Mouse (Mus musculus): Measurements from ENCODE around the gene Clp1. TPM values are rescaled to one million over a fixed set of nuclear protein-coding genes. Genes with fewer than 3 reads are reported as not detected.

Gene Clp1
- polyA plus RNA-seq, 1 experiment from 2014 or later = 59.8 TPM

- Histone ChIP-seq H3K36me3 (peaks cover 51% of the 10 kb centered on the region), H3K4me2 (peak overlapping the region; percentile 85), H3K27ac (peak overlapping the region; percentile 43; the same call in 1 of the 2 replicates), H3K9ac (no peak overlapping the region), H3K4me3 (0 out of 2 replicates have a peak overlapping the region, but pooled peaks have one; percentile 75), H3K27me3 (replicated peaks) (no peaks in the 10 kb centered on the region), H3K4me1 (peaks cover 57% of the 10 kb centered on the region), H3K9me3 (replicated peaks) (no peaks in the 10 kb centered on the region)
- 90% methylated on average over 14 of the region's 14 CpGs for WGBS (ENCODE audit: insufficient replicate concordance)
- no peak for ATAC-seq
Observed at GRCm38 (mm10) chr2:84723856-84724255, 3.3 kb downstream of the Clp1 start.

GRCm38 (mm10) chr2:84721182-84721581 lies 6.0 kb downstream of the Clp1 start:
- WGBS (ENCODE audit: insufficient replicate concordance) = 43% methylated on average over 3 of the region's 3 CpGs
- Histone ChIP-seq H3K36me3 (peaks cover 51% of the 10 kb centered on the region), H3K9me3 (replicated peaks) (no peaks in the 10 kb centered on the region), H3K27me3 (replicated peaks) (no peaks in the 10 kb centered on the region), H3K4me2 (no peak overlapping the region; the same call in 1 of the 2 replicates), H3K9ac (no peak overlapping the region), H3K27ac (no peak overlapping the region), H3K4me1 (peaks cover 59% of the 10 kb centered on the region), H3K4me3 (no peak overlapping the region)
- ATAC-seq = peak; percentile 33; the same call in 1 of the 2 replicates

GRCm38 (mm10) chr2:84720718-84721117 lies 6.4 kb downstream of the Clp1 start:
- no peak overlapping the region for H3K27ac ChIP-seq
- no peak for ATAC-seq

GRCm38 (mm10) chr2:84717357-84717756 lies 9.8 kb downstream of the Clp1 start:
- H3K27ac ChIP-seq = peak overlapping the region; percentile 98
- no peak for ATAC-seq
- H3K4me1 ChIP-seq = peaks cover 49% of the 10 kb centered on the region
- H3K4me3 ChIP-seq = no peak overlapping the region
- no peaks in the 10 kb centered on the region for H3K9me3 ChIP-seq (replicated peaks)
- 85% methylated on average over 4 of the region's 4 CpGs for WGBS (ENCODE audit: insufficient replicate concordance)
- no peaks in the 10 kb centered on the region for H3K27me3 ChIP-seq (replicated peaks)
- peak overlapping the region; percentile 83 for H3K4me2 ChIP-seq
- H3K9ac ChIP-seq = peak overlapping the region; percentile 96; the same call in 1 of the 2 replicates
- H3K36me3 ChIP-seq = peaks cover 18% of the 10 kb centered on the region

More at GRCm38 (mm10) chr2:84720718-84721117, 6.4 kb downstream of the Clp1 start:
- no peaks in the 10 kb centered on the region for H3K27me3 ChIP-seq (replicated peaks)
- no peak overlapping the region for H3K9ac ChIP-seq
- no peak overlapping the region for H3K4me2 ChIP-seq
- H3K36me3 ChIP-seq = peaks cover 48% of the 10 kb centered on the region
- peaks cover 56% of the 10 kb centered on the region for H3K4me1 ChIP-seq
- WGBS (ENCODE audit: insufficient replicate concordance) = 93% methylated on average over 2 of the region's 2 CpGs
- H3K4me3 ChIP-seq = no peak overlapping the region
- no peaks in the 10 kb centered on the region for H3K9me3 ChIP-seq (replicated peaks)

DNA sequence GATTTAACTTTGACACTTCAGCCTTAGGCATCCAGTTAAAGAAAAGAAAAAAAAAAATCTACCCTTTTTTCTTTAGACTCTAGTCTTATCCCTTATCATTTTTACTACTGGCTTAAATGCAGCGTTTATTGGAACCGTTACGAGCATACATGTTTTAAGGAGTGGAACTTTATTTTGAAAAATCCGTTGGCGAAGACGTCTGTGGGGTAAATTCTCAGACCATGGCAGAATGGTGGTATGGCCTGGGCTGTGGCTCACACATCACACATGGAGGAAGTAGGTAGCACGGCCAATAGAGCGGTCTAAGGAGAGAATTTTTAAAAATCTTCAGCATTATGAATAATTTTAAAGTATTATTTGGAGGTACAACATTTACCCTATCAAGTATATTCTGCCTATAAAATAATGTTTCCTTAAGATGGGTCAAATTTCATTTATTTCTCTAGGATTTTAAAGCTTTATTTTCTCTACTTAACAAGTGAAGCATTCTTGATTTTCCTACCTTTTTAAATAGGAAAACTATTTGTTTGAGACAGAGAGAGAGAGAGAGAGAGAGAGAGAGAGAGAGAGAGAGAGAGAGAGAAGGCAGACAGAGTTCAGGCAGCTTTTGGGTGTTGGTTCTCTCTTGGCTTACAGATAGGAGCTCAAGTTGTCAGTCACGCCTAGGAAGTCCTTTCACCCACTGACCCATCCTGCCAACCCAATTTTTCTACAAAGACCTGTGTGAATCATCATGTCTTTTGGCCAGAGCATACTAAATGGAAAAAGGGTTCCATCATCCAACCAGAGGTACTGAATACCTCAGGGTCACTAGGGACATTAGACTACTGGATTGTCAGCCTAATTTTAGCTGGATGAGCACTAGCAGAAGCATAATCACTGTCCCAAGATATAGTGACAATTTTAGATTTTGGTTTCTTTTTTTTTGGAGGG lies 10.5 kb downstream of the Clp1 start:
- Histone ChIP-seq H3K27ac (peak overlapping the region; percentile 98), H3K9me3 (replicated peaks) (no peaks in the 10 kb centered on the region), H3K4me1 (peaks cover 47% of the 10 kb centered on the region), H3K4me2 (peak overlapping the region; percentile 83), H3K9ac (peak overlapping the region; percentile 96), H3K36me3 (peaks cover 13% of the 10 kb centered on the region), H3K4me3 (peak overlapping the region; percentile 99), H3K27me3 (replicated peaks) (no peaks in the 10 kb centered on the region)
- ATAC-seq = no peak
- WGBS (ENCODE audit: insufficient replicate concordance) = 13% methylated on average over 9 of the region's 9 CpGs

DNA sequence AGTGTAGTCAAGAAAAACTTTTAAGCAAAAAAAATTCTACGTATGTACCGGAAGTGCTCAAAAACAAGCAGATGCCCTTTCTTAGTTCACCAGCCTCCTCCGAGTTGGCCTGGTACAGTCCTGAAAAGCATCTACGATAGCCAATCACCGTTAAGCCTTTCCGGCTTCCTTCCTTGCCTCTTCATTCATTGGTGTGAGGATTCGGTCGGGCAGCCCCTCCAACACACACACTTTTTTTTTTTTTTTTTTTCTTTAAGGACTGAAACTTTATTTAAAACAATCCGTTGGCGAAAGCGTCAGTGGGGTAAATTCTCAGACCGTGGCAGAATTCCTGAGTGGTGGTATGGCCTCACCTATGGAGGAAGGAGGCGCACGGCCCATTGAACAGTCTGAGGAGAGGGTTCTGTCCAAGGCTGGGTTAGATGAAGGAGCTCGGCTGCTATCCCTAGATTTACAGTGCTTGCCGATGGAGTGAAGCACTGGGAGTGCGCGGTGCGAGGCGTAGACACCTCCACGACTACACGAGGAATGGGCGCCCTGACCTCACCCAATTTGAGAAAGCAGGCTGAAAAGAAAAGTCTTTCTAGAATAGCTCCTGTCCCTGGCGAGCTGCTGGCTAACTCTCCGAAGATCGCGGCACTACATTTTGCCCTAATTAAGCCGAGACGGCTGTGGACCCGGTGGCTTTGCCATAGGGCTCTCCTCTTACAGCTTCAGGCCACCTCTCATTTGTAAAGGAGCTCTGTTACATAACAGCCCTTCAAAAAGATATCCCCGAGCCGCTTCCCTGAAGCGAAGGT lies 11.4 kb downstream of the Clp1 start:
- peak overlapping the region; percentile 99 for H3K4me3 ChIP-seq
- peak; percentile 86 for ATAC-seq
- H3K9ac ChIP-seq = peak overlapping the region; percentile 96
- H3K9me3 ChIP-seq (replicated peaks) = no peaks in the 10 kb centered on the region
- H3K27me3 ChIP-seq (replicated peaks) = no peaks in the 10 kb centered on the region
- peak overlapping the region; percentile 98 for H3K27ac ChIP-seq
- peaks cover 40% of the 10 kb centered on the region for H3K4me1 ChIP-seq
- peak overlapping the region; percentile 83 for H3K4me2 ChIP-seq
- H3K36me3 ChIP-seq = peaks cover 10% of the 10 kb centered on the region
- WGBS (ENCODE audit: insufficient replicate concordance) = under 1% methylated on average over 33 of the region's 33 CpGs

DNA sequence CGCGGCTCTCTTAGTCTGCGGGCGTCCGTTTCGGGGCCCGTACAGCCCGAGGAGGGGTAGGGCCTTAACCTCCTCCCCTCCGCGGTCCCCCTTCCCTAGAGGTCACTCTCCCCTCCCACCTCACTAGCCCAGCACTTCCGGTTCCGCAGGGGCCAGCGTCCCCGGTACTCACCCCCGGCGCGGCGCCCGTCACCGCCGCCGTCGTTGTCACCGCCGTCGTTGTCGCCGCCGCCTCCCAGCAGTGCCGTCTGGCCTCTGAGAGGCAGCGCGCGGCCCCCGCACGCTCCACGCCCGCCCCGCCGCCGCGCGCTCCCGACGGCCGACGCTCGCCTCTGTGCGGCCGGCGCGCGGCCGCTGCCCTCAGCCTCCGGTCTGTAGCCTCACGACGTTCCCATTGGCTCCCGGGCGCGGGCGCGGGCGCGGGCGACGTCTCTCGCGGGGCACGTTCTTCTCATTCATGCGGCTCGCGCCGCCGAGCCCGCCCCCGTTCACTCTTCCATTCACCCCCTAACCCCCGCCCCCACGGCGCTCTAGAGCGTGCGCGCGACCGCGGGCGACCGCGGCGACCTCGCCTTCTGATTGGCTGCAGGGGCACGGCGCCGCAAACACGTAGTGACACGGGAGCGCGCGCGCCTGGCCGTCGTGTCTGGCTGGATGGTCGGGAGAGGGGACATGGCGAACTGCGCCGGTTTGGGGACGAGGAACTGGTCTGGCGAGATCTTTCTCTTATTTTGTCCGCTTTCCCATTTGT lies 12.2 kb downstream of the Clp1 start, which contains the start of gene Zdhhc5:
Gene Zdhhc5, minus strand, starts transcription at position 370 of the 751 bp plus-strand sequence.
- Histone ChIP-seq H3K9ac (peak within 1 kb of the TSS; percentile 96), H3K4me3 (peak within 1 kb of the TSS; percentile 99), H3K9me3 (replicated peaks) (no peaks in the 10 kb centered on the region), H3K36me3 (peaks cover 18% of the 10 kb centered on the region), H3K27ac (peak within 1 kb of the TSS; percentile 98), H3K27me3 (replicated peaks) (no peaks in the 10 kb centered on the region), H3K4me1 (peaks cover 48% of the 10 kb centered on the region), H3K4me2 (peak within 1 kb of the TSS; percentile 83)
- peak; percentile 91 for ATAC-seq
- under 1% methylated on average over 102 of the region's 107 CpGs for WGBS (ENCODE audit: insufficient replicate concordance)

DNA sequence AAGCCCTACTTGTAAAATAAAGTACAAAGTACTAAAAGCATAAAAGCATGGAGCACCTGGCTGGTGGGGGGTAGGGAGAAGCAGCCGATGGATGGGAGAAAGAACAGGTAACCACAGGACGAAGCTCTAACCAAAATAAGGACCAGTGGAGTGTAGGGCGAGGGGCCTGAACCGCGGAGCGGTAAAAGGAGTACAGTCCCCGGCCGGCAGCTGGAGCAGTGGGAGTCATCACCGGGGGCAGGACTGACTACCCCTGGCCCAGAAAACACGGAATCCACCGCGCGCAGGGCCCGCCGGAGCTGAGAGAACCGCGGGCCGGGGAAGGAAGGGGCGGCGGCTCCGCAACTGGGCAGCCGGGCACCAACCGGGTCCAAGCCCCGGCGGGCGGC lies 12.7 kb downstream of the Clp1 start:
- no peaks in the 10 kb centered on the region for H3K27me3 ChIP-seq (replicated peaks)
- H3K4me2 ChIP-seq = peak overlapping the region; percentile 83
- peak overlapping the region; percentile 99 for H3K4me3 ChIP-seq
- ATAC-seq = no peak
- 0% methylated on average over 22 of the region's 26 CpGs for WGBS (ENCODE audit: insufficient replicate concordance)
- H3K36me3 ChIP-seq = peaks cover 23% of the 10 kb centered on the region
- H3K9me3 ChIP-seq (replicated peaks) = no peaks in the 10 kb centered on the region
- peaks cover 52% of the 10 kb centered on the region for H3K4me1 ChIP-seq
- H3K9ac ChIP-seq = peak overlapping the region; percentile 96
- H3K27ac ChIP-seq = peak overlapping the region; percentile 98

DNA sequence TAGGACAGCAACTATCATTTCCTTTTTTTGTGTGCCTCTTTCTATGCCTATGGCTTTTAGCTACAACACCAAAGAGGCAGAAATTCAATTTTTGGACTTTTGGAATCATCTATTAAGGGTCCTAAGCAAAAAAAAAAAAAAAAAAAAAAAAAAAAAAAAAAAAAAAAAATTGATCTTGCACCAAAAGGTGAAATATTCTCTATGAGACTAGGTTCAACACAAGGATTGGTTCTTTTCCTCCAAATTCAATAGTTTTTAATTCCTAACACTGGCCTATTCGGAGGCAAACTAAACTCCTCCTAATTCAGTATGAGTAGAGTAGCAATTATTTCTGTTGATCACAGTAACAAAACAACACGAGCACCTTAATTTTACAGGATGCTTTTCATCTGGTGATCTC lies 15.3 kb downstream of the Clp1 start:
- Histone ChIP-seq H3K27me3 (replicated peaks) (no peaks in the 10 kb centered on the region), H3K4me1 (peaks cover 45% of the 10 kb centered on the region), H3K9me3 (replicated peaks) (no peaks in the 10 kb centered on the region), H3K4me2 (peak overlapping the region; percentile 8; the same call in 1 of the 2 replicates), H3K36me3 (peaks cover 49% of the 10 kb centered on the region), H3K27ac (no peak overlapping the region), H3K4me3 (no peak overlapping the region), H3K9ac (no peak overlapping the region)
- ATAC-seq = no peak
- WGBS (ENCODE audit: insufficient replicate concordance) = 88% methylated on average over 2 of the region's 2 CpGs

DNA sequence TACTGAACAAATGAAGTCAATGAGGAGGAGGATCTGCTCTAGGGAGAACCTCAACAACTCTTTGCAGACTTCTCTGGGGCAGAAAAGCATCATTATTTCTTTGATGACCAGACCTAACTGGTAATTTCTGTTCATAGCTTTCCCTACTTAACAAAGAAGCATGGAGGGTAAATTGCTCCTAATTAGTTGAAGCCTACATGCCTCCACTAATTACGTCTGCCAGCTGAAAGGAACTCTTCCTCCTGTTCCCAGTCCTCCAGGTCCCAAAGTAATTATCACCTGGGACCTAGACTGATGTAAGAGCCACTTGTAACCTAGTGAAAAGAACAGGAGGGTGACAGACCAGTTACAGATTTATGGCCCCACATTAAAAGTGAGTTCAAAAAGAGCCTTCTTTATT lies 19.6 kb downstream of the Clp1 start:
- 66% methylated on average over 1 of the region's 1 CpGs for WGBS (ENCODE audit: insufficient replicate concordance)

GRCm38 (mm10) chr2:84705295-84705694 lies 21.9 kb downstream of the Clp1 start:
- no peaks in the 10 kb centered on the region for H3K9me3 ChIP-seq (replicated peaks)
- peaks cover 45% of the 10 kb centered on the region for H3K4me1 ChIP-seq
- H3K9ac ChIP-seq = no peak overlapping the region
- WGBS (ENCODE audit: insufficient replicate concordance) = 71% methylated on average over 1 of the region's 1 CpGs
- H3K27me3 ChIP-seq (replicated peaks) = no peaks in the 10 kb centered on the region
- no peak overlapping the region for H3K27ac ChIP-seq
- 0 out of 2 replicates have a peak, but pooled peaks have one; percentile 46 for ATAC-seq
- no peak overlapping the region for H3K4me2 ChIP-seq
- peaks cover 91% of the 10 kb centered on the region for H3K36me3 ChIP-seq
- H3K4me3 ChIP-seq = no peak overlapping the region

More for the DNA sequence above, 19.6 kb downstream of the Clp1 start:
- Histone ChIP-seq H3K4me2 (no peak overlapping the region), H3K27me3 (replicated peaks) (no peaks in the 10 kb centered on the region), H3K4me3 (no peak overlapping the region), H3K27ac (no peak overlapping the region), H3K4me1 (peaks cover 57% of the 10 kb centered on the region), H3K36me3 (peaks cover 90% of the 10 kb centered on the region), H3K9me3 (replicated peaks) (no peaks in the 10 kb centered on the region), H3K9ac (no peak overlapping the region)
- no peak for ATAC-seq

Measured in liver, embryonic 12.5 days (tissue).